29 mouse cellular contexts compared by ENCODE assay signal in the genomic region with DNA sequence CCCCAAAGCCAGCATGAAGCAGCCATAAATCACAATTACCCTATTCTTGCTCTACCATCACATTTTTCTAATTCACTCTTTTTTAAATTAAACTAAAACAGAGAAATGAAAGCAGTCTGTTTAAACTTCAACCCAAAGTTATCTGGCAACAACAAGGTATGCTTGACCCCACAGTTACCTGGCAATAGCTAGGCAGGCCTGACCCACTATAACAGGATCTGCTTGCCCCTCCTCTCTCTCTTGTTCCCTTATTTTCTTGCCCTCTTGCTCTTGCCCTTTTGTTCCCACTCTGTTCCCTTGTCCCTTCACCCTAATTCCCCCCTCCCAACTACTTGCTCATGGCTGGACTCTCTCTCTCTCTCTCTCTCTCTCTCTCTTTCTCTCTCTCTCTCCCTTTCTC. TPM values are rescaled to one million over a fixed set of nuclear protein-coding genes. Genes with fewer than 3 reads are reported as not detected.
"Had no signal": no experiment of that assay in that cellular context is flagged by ENCODE, and none has a peak within 500 bp of the region (broad histone marks: within the 10 kb centered on the region; RNA-seq: fewer than 3 reads in every experiment).

No protein-coding gene starts in this region.

RNA-seq across cellular contexts. Expression of a gene that starts 10.3 kb away (rescaled TPM):
- polyA plus RNA-seq: limb, embryonic 10.5 days; limb, embryonic 11.5 days; limb, embryonic 12.5 days; limb, embryonic 13.5 days; limb, embryonic 14.5 days; limb, embryonic 15.5 days; liver, embryonic 11.5 days; liver, embryonic 12.5 days; liver, embryonic 13.5 days; liver, embryonic 14.5 days; liver, embryonic 15.5 days; liver, embryonic 16.5 days; lung, adult 2 months; lung, embryonic 14.5 days; lung, embryonic 15.5 days; lung, embryonic 16.5 days; lung, postnatal 0 days; macrophage; midbrain, embryonic 10.5 days; midbrain, embryonic 11.5 days; midbrain, embryonic 12.5 days; midbrain, embryonic 13.5 days; midbrain, embryonic 14.5 days; midbrain, embryonic 15.5 days; midbrain, embryonic 16.5 days; midbrain, postnatal 0 days; myocyte; neural tube, embryonic 11.5 days; neural tube, embryonic 12.5 days had no signal
